Mouse (Mus musculus) lung, postnatal 36 days (tissue): ENCODE measurements around the gene Fli1.

Source experiments
- DNase-seq: peaks from one replicate; pipeline ENCODE4 v3.0.0; 2022; ENCODE audit warnings: mixed read lengths

Gene Fli1

DNA sequence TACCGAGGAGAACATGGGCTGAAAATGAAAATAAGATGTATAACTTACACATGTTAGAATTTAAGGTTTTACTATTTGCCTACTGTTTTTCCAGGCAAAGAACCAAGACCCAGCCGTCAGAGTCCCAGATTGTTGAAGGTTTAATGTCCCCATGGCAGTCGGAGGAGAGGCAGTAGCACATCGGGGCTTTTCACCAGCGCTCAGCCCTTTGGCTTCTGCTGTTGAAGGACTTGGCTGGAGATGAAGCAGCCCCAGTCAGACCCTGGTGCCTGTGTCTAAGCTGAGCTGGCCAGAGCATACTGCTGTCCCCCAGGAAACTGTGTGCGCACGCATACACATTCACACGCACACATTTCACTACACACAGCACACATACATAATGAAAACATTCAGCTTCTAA lies 75.2 kb downstream of the Fli1 start:
- DNase-seq, result no peak

DNA sequence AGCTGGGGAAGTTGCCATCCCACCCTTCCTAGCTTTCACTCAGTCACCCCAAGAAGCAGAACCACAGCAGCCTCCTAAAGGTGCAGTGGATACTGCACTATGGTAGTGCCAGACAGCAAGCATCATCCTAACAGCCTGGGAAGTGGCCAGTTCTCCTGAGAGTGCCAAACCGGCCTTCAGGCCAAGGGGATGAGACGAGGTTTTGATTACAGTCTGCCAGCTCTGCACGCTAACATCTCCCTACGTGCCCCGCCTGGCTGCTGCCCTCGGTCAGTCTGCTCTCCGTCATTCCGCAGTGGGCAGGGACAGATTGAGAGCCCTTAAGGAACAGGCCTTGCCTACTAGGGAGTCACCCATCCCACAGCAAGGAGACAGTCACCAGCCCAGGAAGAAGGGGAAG lies 75.8 kb downstream of the Fli1 start:
- no peak for DNase-seq

DNA sequence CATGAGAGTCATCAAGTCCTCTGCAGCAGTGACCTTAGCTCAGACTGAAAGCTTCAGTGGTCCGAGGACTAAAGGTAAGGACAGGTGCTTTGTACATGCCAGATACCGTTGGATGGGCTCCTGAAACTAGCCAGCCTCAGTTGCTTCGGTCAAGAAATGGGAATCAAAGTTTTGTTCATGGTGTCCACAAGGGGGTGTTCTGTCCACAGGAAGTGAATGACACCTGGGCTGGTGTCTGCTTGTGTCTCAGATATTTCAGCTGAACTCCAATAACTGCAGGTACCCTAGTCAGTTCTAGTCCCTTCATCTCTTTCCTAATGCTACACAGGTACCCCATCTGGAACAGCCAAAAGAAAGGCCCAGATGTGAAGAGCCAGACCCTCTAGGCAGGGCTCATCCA lies 86.0 kb downstream of the Fli1 start:
- DNase-seq, result no peak

DNA sequence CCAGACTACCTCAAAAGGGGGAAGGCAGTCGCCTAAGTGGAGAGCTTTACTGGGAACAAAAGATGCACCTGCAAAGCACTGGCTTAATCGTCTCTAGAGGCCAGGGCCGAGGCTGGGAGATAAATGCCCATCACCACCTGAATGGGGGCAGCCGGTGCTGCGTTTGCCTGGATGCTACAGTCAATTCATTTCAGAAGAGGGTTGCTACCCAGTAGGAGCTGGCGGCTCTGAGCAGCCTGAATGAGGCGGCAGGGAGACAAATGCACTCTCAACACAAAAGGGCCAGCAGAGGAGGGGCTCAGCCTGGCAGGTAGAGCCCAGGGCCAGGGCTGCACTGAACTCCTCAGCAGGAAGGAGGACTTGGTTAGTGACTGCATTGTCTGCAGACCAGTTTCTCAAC lies 92.5 kb downstream of the Fli1 start:
- DNase-seq, result no peak

DNA sequence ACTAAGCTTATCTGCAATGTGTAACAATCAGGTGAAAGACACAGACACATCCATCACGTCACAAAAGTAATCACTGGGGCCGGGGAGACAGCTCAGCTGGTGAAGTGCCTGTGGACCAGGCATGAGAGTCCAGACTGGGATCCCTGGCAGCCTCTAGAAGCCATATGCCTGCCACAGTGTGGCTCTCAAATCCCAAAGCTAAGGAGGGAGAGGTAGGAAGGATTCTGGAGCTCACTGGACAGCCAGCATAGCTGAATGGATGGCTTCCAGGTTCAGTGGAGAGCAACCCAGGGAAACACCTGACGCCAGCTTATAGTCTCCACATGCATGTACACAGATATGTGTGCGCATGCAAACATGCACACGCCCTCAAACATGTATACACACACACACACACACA lies 93.9 kb downstream of the Fli1 start:
- no peak for DNase-seq

DNA sequence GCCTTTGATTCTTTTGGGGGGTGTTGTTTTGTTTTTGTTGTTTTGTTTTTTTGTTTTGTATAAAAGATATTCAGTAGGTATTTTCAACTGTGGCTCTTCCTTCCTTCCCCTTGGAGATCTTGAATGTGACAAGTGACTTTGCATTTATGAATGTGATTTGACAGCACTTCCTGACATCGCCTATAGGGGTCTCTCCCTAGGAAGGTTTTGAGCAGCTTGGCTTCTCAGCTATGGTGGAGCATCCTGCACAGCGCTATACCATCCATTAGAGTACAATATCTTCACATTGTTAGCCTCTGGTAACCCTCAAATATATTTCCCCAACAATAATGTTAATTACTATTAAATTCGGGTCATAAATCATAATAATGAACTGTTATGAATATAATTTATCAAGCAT lies 96.9 kb downstream of the Fli1 start:
- peak; percentile 56 for DNase-seq

DNA sequence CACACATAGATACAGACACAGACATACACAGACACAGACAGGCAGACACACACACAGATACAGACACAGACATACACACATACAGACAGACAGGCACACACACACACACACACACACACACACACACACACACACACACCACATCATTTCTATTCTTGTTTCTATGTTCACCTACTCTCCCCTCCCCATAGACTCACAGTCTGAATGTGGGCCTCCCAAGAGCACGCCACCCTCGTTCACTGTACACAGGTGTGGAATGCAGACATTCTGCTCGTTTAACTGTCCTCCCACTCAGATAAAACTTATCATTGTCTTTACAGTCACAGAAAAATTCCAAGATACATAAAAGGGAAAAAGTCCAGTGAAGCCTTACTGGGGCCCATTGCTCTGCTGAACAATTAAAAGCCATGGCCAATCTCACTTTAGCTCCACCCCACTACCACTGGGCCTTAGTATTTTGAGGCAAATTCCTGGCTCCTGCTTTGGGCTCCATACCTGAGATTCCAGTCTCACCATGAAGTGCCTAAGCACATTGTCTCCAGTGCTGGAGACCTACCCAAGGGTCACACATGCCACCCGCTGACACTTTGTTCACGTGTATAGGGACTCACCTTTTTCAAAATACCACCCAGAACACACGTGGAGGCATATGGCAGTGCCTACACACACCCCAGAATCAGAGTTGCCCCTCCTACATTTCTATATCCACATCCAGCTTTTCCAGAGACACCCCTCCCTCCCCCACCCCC lies 98.0 kb downstream of the Fli1 start:
- no peak for DNase-seq

DNA sequence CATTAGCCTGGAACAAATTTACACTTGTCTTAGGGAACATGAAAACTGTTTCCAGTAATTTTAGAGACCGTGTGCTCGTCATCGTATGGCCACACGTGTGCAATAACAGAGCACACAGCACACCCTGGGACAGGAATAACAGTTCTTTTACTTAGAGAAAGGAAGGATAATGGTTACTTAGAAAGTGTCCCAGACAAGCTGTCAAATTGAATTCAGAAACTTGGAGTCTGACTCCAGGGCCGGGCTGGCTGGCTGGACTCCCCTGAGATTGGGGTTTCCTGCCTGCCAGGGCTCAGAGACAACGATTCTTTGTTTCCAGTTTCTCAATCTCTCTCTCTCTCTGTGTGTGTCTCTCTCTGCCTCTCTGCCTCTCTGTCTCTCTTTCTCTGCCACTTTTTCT lies 98.8 kb downstream of the Fli1 start:
- DNase-seq, result no peak

DNA sequence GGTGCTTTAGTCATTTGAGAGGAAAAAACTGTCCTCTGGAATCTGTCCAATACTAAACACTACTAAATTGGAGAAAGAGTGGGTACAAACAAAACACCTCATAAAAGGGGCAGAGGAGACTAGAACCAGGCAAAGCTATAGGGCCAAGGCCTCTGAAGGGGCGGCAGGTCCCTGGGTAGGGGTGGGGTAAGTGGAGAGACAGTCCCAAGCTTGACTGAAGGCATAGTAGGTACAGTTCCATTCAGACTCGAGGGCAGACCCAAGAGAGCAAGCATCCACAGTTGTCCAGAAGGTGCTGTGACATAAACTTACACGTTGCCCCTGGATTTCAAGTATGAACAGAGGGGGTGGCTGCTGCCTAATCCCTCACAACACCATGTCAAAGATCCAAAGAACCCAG lies 99.5 kb downstream of the Fli1 start:
- no peak for DNase-seq

DNA sequence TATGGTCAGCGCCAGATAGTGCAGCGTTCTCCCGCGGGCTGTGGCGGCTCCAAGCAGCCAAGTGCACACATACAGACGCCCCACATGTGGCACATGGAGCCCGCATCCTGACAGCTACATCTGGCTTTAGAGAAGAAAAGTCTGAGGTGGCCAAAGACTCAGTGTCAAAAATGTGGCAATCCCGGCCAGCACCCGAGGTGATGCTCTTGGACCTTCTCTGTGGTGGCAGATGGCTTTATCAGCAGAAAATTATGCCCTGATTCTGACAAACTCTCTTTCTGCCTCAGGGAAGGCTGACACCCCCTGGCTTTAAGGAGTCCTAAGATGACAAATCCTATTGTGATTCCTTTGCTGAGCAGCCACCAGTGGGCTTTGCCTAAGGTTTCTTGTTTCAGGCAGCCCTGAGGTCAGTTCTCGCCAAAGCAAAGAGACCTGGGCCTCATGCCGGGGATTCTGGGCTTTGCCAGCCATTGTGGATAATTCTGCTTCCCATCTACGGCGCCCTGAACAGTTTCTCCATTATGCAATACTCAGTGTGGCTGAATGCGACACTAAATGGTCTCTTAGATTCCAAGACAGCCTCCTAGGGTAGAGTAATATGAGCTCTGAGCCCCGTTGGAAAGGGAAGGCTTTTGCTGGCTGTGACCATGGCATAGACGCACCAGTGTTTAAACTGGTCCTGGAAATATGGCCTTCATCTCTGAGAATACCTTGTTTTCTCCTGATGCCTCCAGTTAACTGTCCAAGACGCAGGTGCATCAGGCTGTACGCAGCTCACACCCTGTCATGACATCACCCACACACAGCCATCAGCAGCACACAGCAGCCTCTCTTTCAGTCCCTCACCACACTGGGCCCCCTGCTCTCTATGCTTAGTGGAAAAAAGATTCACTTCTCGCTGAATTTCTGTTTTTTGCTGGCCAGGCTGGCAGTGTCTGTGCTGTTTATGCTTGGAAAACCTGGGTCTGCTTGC lies 108.1 kb downstream of the Fli1 start:
- DNase-seq, result no peak

DNA sequence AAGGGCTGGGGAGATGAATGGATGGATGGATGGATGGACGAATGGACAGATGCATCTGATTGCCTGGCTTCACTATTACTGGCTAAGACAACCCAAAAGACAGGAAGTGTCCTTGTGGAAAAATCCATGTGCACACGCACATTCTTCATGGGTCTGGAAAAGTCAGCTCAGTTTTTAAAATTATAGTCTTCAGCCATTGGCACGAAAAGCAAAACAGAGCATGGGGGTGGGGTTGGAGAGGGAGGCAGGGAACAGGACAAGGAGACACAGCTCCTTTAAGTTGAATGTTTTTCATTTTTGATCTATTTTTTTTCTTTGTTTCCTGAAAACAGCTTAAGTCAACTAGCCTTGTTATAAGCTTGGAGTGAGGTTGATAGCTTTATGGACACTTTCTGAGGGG lies 111.6 kb downstream of the Fli1 start:
- no peak for DNase-seq

DNA sequence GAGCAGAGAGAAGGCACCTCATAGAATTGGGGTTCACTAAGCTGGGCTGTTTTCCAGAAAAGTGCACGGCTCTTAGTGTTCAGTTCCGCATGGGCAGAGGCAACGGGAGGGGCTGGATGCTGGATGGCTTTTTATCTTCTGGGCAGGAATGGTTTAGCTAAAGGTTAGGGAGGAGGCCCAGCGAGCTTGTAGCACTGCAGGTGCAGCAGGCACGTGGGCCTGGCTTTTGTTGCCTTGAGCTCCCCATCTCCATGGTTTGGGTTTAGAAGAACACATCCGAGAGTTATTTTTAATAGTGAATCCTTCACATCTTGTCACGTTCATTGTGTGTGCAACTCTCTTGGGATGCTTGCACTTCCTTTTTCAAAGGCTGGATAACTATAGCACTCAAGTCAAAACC lies 117.3 kb downstream of the Fli1 start:
- no peak for DNase-seq

DNA sequence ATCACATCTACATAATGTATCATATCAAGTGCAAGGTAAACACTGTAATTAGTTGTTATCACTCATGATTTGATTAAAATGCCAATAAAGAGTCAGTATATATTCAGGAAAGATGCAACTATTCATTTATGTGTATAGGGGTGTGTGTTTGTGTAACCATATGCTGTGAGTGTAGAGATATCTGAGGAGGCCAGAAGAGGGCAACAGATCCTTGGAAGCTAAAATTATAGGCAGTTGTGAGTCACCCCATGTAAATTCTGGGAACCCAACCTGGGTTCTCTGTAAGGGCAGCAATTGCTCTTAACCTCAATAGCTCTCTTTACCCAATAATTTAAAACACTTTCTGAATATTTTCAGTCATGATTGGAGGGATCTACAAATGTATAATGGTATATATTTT lies 122.0 kb downstream of the Fli1 start:
- DNase-seq, result no peak

DNA sequence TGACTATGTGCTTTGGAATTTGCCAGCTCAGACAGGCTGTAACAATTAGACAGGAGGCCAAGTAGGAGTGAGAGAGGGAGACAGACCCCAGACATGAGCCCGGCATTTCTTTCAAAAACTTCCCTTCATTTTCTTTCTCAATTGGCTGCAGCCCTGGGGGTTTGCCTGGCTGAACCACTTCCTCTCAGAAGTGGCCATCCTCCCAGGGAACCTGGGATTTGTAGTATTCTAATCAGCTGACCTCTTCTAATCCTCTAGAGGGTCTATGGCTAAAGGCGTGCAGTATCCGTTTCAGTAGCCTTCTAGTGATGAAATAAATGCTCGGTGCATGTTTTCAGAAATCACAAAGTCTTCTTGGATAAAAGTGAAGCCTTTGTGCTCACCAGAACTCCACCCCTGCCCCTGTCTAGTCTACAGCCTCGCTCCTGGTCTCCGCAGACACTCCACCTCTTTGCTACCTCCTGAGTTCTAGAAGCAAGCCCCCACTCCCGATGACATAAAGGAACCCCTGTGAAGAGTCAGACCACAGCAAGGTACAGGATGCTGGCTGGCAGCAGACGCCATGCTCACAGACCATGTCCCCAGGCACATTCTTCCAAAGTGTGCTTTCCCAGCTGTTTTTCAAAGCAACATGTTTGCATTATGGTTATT lies 125.1 kb downstream of the Fli1 start:
- no peak for DNase-seq

DNA sequence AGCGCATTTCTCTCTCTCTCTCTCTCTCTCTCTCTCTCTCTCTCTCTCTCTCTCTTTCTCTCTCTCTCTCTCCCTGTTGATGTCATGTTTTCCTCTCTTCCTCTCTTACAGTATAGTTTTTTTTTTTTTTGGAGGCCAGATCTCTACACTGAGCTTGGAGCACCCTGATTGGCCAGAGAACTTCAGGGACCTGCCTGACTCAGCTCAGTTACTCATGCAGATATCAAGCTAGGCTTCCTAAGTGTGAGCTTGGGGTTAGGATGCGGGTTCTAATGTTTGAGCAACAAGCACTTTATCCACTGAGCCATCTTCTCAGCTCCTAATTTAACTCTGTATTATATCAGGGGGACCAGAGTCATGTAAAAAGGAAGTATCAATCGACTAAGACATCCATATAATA lies 126.7 kb downstream of the Fli1 start:
- DNase-seq, result no peak

DNA sequence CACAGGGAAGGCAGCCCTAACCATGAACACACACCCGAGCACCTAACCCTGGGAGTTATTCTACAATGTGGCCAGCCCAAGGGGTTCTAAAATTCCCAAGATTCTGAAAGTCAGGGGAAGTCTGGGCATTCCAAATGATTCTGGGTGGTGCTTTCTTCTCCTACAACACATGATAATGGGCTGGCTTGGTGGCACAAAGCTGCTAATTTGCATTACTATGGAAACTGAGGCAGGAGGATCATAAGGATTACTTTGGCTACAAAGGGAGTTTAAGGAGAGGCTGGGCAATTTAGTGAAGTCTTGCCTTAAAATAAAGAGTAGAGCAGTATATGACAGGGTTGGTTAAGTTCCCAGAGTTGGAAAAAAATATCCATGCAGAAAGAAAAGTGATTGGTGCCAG lies 127.7 kb downstream of the Fli1 start:
- DNase-seq, result no peak

DNA sequence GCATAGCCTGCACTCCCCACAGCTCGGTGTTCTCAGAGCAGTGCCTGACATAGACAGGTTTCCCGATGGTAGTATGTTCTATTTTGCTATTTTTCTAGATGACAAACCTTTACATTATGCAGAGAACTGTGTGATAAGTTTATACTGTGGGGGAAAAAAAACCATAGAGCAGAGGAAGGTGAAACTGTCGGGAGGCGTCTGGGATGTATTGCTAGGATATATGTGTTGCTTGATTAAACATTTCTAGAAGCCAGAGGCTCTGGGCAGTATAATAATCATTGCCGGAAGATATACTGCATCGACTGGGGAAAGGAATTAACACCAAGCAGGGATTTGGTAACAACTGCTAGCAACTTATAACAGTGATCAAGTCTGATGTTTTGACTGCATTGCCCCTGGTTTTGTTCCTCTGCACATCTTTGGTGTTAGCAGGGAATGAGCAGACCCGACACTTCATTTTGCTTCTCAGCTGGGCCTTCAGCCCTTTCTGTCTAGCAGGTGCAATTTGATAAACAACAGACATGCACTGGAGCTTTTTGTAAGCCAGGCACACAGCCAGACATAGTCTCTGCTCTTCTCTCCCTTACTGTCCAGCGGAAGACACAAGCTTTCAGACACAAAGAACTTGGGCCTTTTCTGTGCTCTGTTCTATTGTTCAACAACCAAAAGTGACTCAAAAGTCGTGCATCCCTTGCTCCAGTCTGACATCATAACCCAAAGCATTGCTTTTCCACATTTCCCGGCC lies 129.7 kb downstream of the Fli1 start:
- DNase-seq, result no peak

DNA sequence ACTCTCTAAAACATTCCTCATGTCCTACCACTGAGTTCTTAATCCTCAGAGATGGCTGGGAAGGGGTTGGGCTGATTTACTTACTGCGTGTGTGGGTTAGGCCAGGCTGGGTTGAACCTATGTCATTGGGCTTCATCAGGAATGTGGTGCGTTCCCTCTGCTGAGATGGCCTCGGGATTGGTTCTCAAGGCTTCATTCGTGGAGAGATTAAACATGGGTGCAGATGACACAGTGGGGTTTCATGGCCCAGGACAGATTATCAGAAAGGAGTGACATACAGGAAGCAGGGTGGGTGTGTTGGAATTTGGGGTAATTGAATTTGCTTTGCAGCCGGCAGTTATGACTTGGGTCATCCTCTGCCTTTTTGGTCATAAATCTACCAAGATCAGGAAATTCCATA lies 131.2 kb downstream of the Fli1 start:
- no peak for DNase-seq

DNA sequence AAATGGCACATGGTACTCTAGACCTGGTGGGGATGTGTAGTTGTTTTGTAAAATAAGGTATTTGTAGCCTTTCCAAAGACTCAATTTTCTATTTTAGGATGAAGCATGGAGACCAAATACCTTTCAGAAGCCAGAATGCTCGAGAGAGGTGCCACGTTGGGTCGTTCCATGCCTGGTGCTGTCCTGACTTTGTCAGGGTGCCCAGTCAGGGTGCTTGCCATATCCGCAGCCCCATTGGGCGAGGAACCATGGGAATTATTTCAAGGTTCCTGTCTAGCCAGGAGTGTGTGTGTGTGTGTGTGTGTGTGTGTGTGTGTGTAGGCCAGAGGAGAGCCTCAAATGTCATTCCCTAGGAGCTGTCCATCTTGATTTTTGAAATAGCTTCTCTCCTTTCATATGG lies 132.0 kb downstream of the Fli1 start:
- no peak for DNase-seq

DNA sequence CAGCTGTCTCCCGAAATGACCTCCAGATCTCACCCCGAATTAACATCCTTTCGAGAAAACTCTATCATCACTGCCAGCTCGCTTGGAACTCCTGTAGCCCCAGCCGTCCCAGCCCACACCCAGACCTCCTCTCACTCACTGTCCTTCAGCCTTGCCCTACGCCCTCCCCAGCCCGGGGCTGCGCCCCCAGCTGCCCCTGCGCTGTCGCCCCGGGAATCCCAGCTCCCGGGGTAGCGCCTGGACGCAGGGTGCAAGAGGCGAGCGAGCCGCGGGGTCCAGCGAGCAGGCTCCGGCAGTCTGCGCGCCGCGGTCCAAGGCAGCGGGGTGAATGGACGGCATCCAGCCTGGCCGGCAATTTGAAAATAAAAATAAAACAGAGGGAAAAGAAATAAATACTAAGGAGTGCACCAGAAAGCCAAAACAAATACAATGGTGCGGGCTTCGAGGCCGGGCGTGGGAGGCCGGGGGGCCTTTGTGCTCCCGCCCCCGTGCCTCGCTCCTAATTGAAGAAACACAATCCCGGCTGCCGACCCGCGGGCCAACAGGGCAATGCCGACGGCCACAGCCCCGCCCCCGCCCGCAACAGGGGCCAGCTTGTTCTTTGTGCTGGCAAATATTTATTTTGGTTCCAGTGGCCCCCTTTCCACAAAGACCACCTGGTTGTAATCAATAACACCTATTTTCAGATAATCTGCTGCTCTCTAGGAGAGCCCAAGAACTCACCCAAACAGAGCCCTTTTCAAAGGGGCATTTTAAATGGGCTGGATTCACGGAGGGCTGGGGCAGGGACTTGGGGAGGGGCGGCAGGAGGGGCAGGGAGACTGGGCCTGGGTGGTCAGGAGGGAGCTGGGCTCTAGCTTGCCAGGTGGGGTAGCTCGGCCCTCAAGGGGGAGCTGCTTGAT lies 133.3 kb downstream of the Fli1 start:
- no peak for DNase-seq

DNA sequence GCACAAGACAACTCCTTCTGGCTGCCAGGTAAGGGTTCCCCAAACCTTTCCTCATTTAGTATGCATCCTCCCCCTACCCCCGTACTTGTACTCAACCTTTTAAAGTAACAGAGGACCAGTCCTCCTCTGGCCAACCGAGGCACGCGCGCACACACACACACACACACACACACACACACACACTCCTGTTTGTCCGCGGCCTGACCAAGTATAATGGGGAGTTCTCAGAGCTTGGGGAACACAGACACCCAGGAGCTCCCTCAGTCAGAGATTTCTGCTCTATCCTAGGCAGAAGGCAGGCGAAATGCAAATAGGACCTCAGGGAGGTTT lies 134.0 kb downstream of the Fli1 start:
- no peak for DNase-seq
